Mouse (Mus musculus): Measurements from ENCODE around the gene Chmp5. TPM values are rescaled to one million over a fixed set of nuclear protein-coding genes. Genes with fewer than 3 reads are reported as not detected.
A peak's percentile ranks its signal among the peaks of the same experiment; 100 is the strongest.

The Chmp5 gene
- total RNA-seq, 2 experiments from 2014 or later = 80.1 to 82.2 TPM

DNA sequence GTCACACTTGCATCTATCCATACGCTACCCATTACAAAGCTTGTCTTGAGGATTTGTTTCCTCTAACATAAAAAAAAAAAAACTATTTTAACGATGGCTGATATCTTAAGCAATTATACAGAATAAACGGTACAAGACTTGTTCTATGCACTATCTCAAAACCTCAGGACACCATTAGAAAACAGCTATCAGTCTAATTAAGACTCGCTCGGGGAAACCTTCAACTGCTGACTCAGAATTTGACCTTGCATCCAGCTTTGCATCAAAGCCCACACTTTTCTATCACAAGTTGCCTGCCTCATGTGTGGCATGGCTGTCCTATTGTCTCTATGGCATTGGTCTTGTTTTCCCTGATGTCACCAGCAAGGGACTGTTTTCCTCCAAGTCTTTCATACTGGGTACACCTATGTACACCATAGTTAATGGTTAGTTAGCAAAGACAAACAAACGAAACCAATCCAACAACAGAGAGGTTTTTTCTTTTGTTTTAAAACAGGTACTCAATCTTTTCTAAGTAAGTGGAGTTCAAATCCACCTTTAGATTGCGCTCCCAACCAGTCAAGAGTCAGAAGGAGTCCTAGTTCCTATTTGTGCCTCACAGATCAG, 1.6 kb upstream of the Chmp5 start:
- DNase-seq (ENCODE audit: low spot score in 2 of 2) = no peak

DNA sequence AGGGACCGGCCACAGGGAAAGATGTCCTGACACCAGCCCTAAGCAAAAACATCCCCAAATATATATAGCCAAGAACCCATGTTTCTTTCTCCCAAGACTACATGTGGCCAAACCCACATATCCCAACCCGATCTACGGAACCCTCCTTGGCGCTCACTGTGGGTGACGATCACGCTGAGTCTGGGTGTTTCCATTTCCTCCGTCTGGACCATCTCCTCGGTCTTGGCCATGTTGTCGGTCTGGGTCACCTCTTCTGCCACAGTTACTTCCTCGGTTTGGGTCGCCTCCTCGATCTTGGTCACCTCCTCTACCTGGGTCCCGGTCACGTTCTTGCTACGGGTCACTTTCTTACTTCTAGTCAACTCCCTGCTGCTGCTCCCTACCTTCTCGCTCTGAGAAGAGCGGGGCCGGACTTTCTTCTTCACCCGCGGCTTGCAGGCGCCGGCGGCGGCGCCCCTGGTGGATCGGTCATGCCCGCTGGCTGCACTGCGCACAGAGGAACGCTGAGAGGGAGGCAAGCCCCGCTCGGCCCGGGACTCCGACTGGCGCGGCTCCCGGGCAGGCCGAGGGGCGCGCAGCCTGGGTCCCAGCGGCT, 545 bp upstream of the Chmp5 start:
- DNase-seq (ENCODE audit: low spot score in 2 of 2) = no peak

DNA sequence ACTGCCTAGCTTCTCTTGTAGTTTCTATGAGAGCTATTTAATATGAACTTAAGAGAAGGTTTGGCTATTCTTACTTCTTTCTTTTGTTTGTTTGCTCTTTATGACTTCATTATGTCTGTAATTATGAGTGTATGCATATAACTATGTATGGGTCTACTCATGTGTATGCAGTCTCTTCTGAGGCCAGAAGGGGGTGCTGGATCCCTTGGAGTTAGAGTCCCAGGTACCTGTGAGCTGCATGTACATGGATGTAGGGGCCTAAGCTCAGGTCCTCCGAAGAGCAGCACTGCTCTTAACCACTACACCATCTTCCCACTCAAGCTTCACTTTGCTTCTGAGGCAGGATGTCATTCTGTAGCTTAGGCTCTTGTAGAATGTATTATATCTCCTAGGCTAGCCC, 5.3 kb downstream of the Chmp5 start:
- DNase-seq (ENCODE audit: low spot score in 2 of 2) = no peak

DNA sequence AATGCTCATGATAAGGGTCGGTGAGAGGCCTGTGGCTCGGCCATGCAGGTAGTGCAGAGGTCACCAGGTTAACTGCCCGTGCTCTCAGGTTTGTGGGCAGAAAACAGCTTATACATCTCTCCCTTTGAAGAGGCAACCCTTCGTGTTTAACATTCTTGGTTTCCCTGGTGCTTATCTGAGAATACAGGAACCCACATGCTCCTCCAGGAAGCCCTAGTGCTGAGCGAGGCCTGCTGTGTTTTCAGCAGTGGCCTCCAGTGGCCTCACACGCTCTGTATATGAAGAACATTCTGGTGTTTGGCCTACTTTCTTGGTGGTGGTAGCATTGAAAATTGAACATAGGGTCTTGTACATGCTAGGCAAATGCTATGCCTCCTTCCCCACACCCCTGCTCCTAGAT, 7.7 kb downstream of the Chmp5 start:
- no peak for DNase-seq (ENCODE audit: low spot score in 2 of 2)

DNA sequence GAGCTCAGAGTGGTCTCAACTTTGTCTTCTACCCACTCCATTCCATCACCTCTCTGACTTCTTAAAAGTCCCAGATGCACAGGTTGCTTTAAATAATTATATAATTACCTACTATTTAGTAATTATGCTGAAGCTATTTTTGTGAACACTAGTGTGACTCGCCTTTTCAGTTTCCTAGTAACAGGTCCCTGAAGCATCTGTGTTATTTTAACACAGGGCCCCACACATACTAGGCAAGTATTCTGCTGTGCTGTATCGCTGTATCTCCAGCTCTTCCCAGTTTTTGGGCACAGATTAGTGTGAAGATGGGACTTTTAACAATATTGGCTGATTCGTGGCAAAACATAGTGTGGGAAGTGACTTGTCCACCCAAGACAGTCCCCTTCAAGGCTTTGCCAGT, 15.3 kb downstream of the Chmp5 start:
- DNase-seq (ENCODE audit: low spot score in 2 of 2) = no peak

DNA sequence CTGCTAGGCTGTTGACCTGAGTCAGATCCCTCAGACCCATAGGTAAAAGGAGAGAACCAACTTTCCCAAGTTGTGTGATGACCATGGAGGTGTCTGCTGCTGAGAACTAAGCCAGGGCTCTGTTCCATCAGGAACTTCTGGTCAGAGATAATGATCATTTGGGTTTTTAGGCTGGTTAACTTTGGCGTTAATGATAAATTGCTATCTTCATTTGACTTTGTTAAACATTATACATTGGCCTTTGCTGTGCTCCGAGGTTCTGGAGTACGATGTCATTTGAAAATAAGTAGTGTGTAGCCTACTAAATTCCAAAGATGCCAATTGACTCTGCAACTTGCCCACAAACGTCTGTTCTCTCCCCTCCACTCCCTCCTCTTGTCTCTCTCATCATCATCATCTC, 21.0 kb downstream of the Chmp5 start:
- no peak for DNase-seq (ENCODE audit: low spot score in 2 of 2)

DNA sequence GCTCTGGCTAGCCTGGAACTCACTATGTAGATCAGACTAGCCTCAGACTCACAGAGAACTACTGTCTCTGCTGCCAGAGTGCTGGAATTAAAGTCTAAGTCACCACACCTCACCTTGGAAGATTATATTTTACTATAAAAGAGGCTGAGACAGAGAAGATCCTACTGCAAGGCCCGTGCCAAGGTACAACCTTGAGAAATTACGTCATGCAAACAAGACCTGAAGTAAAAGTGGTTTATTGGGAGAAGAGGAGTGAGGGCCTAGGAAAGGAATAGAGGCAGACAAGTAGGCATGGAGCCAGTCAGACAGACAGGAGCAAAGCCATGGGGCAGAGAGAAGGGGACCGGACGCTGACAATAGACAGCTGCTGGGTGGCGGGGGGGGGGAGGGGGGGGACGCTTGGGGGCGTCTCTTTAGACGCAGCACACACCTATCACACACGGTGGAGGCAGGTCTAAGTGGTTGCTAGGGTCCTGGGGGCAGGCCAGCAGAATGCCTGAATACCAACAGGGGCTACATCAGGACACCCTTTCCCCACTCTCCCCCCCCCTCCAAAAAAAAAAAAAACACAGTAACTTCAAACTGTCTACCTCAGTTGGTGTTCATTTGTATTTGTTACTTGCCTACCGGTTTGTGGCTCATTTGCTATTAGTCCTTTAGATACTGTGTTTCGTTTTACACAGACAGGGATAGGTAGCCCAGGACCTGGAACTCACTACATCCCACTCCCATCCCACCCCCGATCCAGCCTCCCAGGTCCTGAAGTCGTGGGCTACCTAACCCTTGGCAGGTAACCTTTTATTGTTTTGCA, 21.8 kb downstream of the Chmp5 start:
- no peak for DNase-seq (ENCODE audit: low spot score in 2 of 2)

DNA sequence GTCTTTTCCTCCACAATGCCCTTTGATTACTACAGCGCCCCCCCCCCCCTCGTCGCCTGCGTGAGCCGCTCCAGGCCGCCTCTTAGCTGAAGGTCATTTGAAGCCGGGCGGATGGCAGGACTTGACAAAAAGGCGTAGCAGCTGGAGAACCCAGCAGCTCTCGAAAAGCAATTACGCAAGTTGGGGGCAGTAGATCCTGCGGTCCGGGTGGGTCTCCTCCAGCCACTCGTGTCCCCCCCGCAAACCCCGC, 22.3 kb downstream of the Chmp5 start:
- no peak for DNase-seq (ENCODE audit: low spot score in 2 of 2)

DNA sequence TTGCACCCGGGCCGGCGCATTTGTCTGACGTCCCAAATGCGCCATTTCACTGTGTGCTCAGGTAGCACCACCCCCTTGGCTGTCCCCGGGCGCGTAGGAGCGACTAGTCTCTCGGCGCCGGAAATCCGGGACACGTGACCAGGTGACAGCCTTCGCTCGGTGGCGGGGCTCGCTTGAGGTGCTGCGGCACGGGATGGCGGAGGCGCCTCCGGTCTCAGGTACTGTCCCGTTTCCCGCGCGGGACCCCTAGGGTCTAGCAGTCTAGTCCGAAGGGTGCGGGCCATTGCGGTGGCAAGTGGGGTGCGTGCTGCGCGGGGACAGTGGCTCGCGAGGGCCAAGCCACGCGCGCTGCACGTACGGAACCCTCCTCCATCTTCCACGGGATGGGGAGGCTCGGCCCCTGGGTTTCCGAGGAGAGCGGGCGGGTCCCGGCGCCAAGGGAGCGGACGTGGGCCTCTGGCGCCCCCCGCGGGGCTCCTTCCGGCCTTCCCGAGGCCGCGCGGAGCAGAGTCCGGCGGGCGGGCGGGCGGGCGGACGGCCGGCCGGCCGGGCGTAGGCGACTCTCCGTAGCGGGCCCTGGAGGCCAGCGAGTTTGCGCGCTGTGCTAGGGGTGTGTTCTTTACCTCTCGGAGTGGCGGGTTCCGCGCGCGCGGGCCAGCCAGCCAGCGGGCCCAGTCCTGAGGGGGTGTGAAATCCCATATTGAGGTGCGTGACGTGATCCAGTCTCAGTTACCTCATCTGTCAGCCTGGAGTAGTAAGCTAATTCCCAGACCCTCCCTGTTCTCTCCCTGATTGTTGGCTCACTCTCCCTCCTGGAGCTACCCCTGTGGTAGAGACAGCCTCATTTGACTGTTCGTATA, 22.9 kb downstream of the Chmp5 start, which contains the start of gene Nfx1:
Gene Nfx1 (plus strand): TSS at position 65 of the 860 bp plus-strand sequence.
- peak; percentile 98 for DNase-seq (ENCODE audit: low spot score in 2 of 2)

DNA sequence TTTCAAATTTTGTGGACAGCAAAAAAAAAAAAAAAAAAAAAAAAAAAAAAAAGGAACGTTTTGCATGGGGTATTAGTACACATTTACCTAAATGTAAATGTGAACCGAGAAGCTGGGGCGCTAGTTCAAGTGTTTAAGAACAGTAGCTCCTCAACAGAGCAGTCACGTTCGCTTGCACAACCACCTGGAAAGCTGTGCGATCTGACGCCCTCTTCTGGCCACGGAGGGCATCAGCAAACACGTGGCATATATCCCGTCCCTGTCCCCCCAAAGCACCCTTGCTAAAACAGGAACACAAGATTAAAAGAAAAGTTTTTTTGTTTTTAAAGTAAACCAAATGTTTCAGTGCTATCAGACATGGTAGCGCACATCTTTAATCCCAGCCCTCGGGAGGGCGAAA, 23.5 kb downstream of the Chmp5 start:
- peak in 1 of 2 experiments; percentile 22 for DNase-seq (ENCODE audit: low spot score in 2 of 2)

DNA sequence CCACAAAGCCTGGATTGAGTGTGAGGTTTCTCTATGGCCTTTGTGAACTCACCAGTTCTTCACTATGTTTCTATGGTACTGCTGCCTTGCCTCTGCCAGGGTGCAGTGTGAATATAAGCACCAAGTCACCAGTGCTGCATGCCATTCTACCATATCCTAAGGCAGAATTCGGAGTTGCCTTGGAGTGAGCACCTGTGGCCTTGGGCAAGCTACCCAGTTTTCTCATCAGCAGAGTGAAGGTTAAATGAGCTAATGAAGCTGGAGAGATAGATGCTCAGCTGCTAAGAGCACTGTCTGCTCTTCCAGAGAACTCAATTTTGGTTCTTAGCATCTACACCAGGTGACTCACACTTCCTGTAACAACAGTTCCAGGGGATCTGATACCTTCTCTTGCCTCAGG, 25.8 kb downstream of the Chmp5 start:
- DNase-seq (ENCODE audit: low spot score in 2 of 2) = no peak

DNA sequence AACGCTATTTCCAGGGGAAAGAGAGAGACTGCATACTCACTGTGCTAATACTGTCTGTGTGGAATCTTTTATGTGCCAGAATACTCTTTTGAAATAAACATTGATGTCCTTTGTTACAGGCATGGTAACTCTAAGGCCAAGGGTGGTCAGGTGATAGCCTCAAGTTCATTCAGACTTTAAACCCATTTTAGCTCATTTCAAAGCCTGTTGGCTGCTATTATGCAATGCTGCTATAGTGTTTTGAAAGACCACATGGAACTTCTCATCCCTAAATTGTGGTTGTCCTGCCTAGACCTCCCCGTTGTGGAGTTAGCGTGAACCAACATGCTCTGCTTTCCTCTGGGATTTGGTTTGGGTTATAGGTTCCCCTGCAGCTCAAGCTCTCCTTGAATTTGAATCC, 27.5 kb downstream of the Chmp5 start:
- DNase-seq (ENCODE audit: low spot score in 2 of 2) = no peak

DNA sequence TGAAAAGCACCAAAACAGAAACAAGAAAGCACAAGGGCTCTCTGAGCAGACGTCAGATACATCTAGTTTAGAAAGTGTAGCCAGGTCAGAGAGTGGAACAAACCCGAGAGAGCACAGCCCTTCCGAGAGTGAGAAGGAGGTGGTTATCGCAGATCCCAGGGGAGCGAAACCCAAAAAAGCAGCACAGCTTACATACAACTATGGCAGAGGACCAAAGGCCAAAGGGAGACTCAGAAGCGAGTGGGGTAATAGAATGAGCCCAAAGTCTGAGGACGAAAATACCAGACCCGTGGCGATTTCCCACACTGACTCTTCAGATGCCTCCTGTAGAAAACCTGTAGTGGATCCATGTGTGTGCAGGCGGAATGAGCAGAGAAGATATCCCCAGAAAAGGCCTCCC, 28.4 kb downstream of the Chmp5 start:
- DNase-seq (ENCODE audit: low spot score in 2 of 2) = no peak

DNA sequence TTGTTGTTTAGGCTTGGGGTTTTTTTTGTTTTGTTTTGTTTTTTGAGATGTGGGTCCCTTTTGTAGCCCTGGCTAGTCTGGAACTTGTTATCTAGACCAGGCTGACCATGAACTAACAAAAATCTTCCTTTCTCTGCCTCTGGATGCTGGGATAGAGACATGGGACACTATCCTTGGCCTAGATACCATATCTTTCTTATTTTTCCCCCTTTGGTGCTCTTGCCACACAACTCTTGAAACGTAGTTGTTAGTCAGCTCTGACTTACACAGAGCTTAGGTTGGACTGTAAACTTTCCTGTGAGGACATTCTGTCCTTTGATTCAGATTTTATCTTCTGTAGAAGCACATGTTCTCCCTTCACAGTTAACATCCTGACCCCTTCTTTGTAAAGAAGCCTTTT, 31.2 kb downstream of the Chmp5 start:
- no peak for DNase-seq (ENCODE audit: low spot score in 2 of 2)

DNA sequence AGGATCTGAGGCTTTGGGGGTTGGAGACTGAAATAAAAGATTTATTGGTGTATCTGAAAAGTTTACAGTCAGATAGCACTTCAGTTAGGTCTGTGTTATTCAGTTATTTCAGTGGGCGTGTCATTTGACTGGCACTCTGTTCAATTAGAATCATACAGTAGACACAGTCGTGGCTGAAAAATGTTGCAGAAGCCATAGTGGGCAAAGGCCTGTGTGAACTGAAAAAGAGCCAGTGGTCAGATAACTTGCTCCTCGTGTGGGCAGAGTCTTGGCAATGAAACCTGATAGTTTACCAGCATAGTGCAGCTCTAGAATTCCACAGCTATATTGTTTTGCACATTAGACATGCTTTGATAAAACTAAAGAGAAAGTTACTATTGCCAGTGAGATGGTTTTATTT, 34.3 kb downstream of the Chmp5 start:
- DNase-seq (ENCODE audit: low spot score in 2 of 2) = no peak

DNA sequence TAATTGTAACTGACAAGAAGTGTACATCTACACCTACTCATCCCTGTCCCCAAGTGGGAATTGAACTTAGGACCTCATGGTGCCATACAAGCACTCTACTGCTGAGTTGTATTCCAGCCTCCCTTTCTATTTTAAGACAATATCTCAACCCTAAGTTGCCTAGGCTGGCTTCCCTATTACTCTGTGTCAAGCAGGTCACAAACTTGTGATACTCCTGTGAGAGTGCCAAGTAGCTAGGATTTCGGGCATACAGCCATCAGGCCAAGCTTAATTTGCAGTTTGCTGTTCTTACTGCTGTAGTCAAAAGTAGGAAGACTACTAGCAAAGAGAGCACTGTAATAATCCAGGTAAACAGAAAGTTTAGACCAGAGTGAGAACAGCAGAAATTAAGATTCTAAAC, 35.5 kb downstream of the Chmp5 start:
- DNase-seq (ENCODE audit: low spot score in 2 of 2) = no peak

DNA sequence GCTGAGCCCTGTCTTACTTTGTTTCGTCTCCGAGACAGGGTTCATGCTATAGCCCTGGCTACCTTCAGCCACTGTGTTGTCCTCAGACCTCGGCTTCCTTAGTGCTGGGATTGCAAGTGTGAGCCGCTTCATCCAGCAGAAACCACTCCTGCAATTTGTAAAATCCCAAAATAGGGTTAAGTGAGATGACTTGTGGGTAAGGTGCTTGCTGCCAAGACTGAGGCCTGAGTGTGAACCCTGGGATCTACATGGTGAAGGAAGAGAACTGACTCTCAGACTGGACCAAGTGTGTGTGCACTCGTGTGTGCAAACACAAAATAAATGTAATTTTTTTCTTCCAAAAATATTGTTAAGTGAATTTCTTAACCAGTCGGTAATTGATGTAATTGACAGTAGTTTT, 41.4 kb downstream of the Chmp5 start:
- DNase-seq (ENCODE audit: low spot score in 2 of 2) = no peak

DNA sequence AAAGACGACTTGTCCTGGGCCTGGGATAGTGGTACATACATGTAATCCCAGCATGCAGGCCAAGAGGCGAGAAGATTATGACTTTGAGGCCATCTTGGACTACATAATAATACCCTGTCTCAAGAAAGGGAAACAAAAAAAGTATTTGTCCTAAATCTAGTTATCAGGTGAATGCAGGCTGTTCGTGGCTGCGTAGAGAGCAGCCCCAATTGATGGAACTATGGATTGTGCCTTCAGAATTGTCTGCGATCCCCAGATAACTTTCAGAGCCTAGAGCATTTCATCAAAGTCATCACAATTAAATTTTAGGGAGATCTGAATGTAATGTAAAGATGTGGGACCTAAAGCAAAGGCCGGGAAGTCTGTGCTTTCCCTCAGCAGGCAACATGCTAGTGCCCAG, 48.1 kb downstream of the Chmp5 start:
- DNase-seq (ENCODE audit: low spot score in 2 of 2) = no peak

DNA sequence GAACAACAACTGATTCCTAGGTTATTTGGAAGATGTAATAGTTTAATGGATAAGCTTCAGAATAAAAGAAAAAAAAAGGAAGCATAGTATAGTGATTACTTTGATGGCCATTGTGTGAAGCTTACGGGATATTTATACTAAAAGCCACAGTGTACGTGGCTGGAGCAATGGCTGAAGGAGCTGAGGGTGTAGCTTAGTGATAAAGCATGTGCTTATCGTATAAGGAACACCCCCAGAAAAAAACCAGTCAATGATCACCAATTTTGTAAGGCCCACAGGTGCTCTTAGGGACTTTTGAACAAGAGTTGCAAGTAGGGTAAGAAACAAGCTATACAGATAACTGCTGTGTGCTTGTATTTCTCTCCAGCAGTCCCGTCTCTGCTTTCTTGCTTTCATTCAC, 49.7 kb downstream of the Chmp5 start:
- no peak for DNase-seq (ENCODE audit: low spot score in 2 of 2)

DNA sequence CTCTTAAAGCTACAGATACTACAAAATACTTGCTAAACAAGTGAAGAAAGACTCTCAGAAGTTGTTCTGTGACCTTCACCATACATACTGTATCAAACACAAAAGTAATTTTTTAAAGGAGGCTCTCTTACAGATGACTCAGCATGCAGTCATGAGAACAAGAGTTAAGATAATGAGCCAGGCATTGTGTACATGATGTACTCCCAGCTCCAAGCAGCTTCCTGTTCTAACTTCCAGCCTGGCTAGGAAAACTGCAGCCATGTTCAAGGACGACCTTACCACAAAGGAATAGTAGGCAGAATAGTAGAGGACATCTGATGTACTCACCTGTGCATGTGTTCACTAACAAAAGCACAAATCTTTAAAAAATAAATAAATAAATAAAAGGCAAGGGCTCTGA, 52.1 kb downstream of the Chmp5 start:
- DNase-seq (ENCODE audit: low spot score in 2 of 2) = no peak

DNA sequence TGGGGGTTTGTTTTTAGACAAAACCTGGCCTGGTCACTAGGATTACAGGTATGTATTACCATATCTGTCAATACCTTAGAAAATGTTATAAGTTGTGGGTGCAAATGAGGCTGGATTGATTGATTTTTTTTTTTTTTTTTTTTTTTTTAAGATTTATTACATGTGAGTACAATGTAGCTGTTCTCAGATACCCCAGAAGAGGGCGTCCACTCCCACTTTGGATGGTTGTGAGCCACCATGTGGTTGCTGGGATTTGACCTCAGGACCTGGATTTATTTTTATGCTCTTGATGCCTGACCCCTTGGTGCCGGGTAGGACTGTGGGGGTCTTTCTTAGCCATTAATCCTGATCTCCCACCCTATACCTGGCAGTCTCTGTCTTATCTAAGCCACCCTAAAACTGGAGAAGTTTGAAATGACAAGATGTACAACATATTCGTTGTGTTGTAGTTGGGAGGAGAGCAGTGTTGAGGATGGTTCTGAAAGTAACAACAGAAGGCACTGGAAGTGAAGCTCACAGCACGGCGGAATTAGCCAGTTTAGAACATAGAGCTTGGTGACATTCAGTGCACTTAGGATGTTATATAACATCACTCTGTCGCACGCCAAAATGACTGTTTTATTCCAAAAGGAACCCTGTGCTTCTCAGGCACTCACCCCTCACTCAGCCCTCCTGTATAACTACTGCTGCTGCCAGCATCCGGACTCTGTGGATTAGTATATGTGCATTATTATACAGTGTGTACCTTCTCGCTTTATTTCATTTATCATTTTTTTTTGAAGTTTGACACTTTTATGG, 52.8 kb downstream of the Chmp5 start:
- DNase-seq (ENCODE audit: low spot score in 2 of 2) = no peak

Measured in left cerebral cortex, adult 18-20 months (tissue).